8 mouse cellular contexts compared by ENCODE assay signal in the genomic region with DNA sequence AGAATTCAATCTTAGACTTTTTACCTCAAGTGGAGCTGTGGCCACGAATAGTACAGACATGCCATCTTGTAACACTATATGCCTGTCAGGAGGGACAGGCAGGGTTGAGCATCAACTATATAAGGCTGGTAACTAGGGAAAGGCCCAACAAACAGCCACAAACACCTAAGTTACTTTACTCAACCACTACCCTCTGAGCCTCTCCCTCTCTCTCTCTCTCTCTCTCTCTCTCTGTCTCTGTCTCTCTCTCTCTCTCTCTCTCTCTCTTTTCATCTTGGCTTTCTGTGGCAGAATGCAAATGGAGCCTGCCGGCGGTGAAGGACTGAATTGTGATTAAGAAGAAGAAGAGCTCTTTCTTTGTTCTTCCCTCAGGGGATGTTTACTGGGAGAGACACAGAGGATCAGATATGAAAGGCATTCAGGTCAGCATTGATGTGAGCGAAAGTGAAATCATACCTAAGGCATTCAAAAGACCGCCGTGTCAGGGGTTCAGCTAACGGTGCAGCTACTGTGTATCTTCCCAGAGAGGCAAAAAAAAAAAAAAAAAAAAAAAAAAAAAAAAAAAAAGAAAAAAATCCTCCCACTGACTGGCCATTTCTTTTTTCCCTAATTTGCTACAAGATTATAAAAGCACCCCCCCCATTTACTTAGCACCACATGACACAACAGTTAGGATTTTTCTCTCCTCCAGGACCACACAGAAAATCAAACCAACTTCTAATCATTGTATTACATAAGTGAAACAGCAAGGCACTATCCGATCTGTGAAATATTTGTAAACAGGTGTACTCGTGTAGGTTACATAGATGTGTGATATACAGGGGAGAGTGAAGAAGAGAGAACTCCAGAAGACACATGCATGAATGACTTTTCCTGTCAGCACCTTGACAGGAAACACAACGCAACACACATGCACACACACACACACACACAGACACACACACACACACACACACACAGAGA. TPM values are rescaled to one million over a fixed set of nuclear protein-coding genes. Genes with fewer than 3 reads are reported as not detected.
DNase-seq lines count a peak whose midpoint lies in the region; ATAC-seq and TF ChIP-seq lines count a peak whose summit lies in the region.

No protein-coding gene starts in this region.

- no peak for DNase-seq in gastrocnemius, adult 2 months
- DNase-seq in gastrocnemius, postnatal 25 days, result no peak
- peak; percentile 19 for DNase-seq in CD4-positive helper T cell, adult 2 months (ENCODE audit: low read depth, low spot score)
- no peak for DNase-seq in forebrain, embryonic 14.5 days (ENCODE audit: low spot score)
- peak; percentile 95 for DNase-seq in midbrain, embryonic 11.5 days (ENCODE audit: low spot score, missing footprints)
- DNase-seq in urinary bladder, adult 2 months (ENCODE audit: low spot score), result no peak
- no peak for DNase-seq in adrenal gland, adult 18-20 months (ENCODE audit: low spot score in 2 of 2)
- DNase-seq in urinary bladder, adult 18-20 months (ENCODE audit: low spot score in 2 of 2), result no peak

- peak overlapping the region; percentile 92 for H3K27ac ChIP-seq in gastrocnemius, adult 2 months
- peak overlapping the region; percentile 45 for H3K27ac ChIP-seq in forebrain, embryonic 14.5 days (ENCODE audit: low read depth, low read length)
- peak overlapping the region; percentile 58 for H3K27ac ChIP-seq in midbrain, embryonic 11.5 days (ENCODE audit: low read depth, low read length)

- H3K27me3 ChIP-seq in forebrain, embryonic 14.5 days (replicated peaks; ENCODE audit: control insufficient read depth, insufficient read depth, low read length), result no peaks in the 10 kb centered on the region
- no peaks in the 10 kb centered on the region for H3K27me3 ChIP-seq in midbrain, embryonic 11.5 days (ENCODE audit: control insufficient read depth, insufficient read depth, low read length)

- H3K4me1 ChIP-seq in forebrain, embryonic 14.5 days (ENCODE audit: control insufficient read depth, insufficient read depth, low read length), result peaks cover 79% of the 10 kb centered on the region
- peaks cover 83% of the 10 kb centered on the region for H3K4me1 ChIP-seq in midbrain, embryonic 11.5 days (ENCODE audit: control insufficient read depth, insufficient read depth, low read length)

- no peak for TF ChIP-seq CTCF in gastrocnemius, adult 2 months (IDR thresholded peaks at IDR 0.05)

- peak overlapping the region; percentile 87 for H3K4me2 ChIP-seq in forebrain, embryonic 14.5 days (ENCODE audit: low read length)
- peak overlapping the region; percentile 76 for H3K4me2 ChIP-seq in midbrain, embryonic 11.5 days

- H3K4me3 ChIP-seq in gastrocnemius, adult 2 months, result peak overlapping the region; percentile 93
- H3K4me3 ChIP-seq in forebrain, embryonic 14.5 days (ENCODE audit: low read depth, low read length), result peak overlapping the region; percentile 15; the same call in 1 of the 2 replicates
- peak overlapping the region; percentile 1; the same call in 1 of the 2 replicates for H3K4me3 ChIP-seq in midbrain, embryonic 11.5 days (ENCODE audit: low read depth, low read length)

- H3K9me3 ChIP-seq in forebrain, embryonic 14.5 days (replicated peaks; ENCODE audit: control insufficient read depth, low read length), result no peaks in the 10 kb centered on the region
- no peaks in the 10 kb centered on the region for H3K9me3 ChIP-seq in midbrain, embryonic 11.5 days (ENCODE audit: control insufficient read depth, low read length)

- ATAC-seq in forebrain, embryonic 14.5 days, result peak; percentile 22; the same call in 1 of the 2 replicates
- peak; percentile 59 for ATAC-seq in midbrain, embryonic 11.5 days (ENCODE audit: low FRiP score)

- intact Hi-C loops in gastrocnemius, adult 2 months (cut with DNase I), result no loop called here

- WGBS in forebrain, embryonic 14.5 days, result 14% methylated on average over 10 of the region's 10 CpGs
- WGBS in midbrain, embryonic 11.5 days, result 15% methylated on average over 10 of the region's 10 CpGs

- peaks cover 14% of the 10 kb centered on the region; the same call in 1 of the 2 replicates for H3K36me3 ChIP-seq in forebrain, embryonic 14.5 days (ENCODE audit: control insufficient read depth, insufficient read depth, low read length)
- no peaks in the 10 kb centered on the region for H3K36me3 ChIP-seq in midbrain, embryonic 11.5 days (ENCODE audit: control insufficient read depth, insufficient read depth, low read length)

- H3K9ac ChIP-seq in forebrain, embryonic 14.5 days (ENCODE audit: low read length), result peak overlapping the region; percentile 100
- H3K9ac ChIP-seq in midbrain, embryonic 11.5 days (ENCODE audit: low read length), result peak overlapping the region; percentile 48

RNA-seq across cellular contexts. Expression of a gene that starts 13.9 kb away (rescaled TPM):
- total RNA-seq in gastrocnemius, adult 2 months (2021), result 10 to 100 TPM; 31.3 to 41.6 TPM
- 10 to 100 TPM; 39.6 to 47.4 TPM for total RNA-seq in gastrocnemius, postnatal 25 days (2021)
- polyA plus RNA-seq in forebrain, embryonic 14.5 days (2014; fragmentation: Nextera tagmentation; extraction: Ambion mirVana), result 70.6 and 87.0 TPM in 2 replicates
- 61.2 and 69.9 TPM in 2 replicates for polyA plus RNA-seq in midbrain, embryonic 11.5 days (2014; fragmentation: Nextera tagmentation; extraction: Ambion mirVana)
- 20.5 and 47.1 TPM in 2 replicates for polyA plus RNA-seq in urinary bladder, adult 2 months (2012; rRNA removed)
- total RNA-seq in adrenal gland, adult 18-20 months (2021), result 100 to 1,000 TPM; 150 to 168 TPM

Comparison
In these comparisons a context has a peak if more than half of its experiments do, and no peak if none do; other contexts are left out.
1. DNase-seq: peak in CD4-positive helper T cell, adult 2 months (single experiment) and midbrain, embryonic 11.5 days (single experiment); none in gastrocnemius, adult 2 months (single experiment), gastrocnemius, postnatal 25 days (single experiment), forebrain, embryonic 14.5 days (single experiment), urinary bladder, adult 2 months (single experiment), adrenal gland, adult 18-20 months (0 of 2) and urinary bladder, adult 18-20 months (0 of 2).
2. H3K4me3 ChIP-seq: peak in every context shown above with its lines; median percentile 93 in gastrocnemius, adult 2 months; 15 in forebrain, embryonic 14.5 days; 1 in midbrain, embryonic 11.5 days.
3. Peak in every context shown above with its lines, with median percentiles within 50 percentile points of each other: H3K27ac ChIP-seq.